Mouse (Mus musculus) spleen, adult 10 weeks (tissue): ENCODE results near the gene Slc6a5. TPM values are rescaled to one million over a fixed set of nuclear protein-coding genes. Genes with fewer than 3 reads are reported as not detected.

ENCODE experiments used
- polyA plus RNA-seq: library from polyadenylated mRNA; stranded (reverse); fragments of 350-450 nt; fragmentation: Illumina TruSeq; extraction: RNeasy Lipid Tissue Mini Kit (QIAGEN cat#74804); gene quantifications from one replicate; pipeline ENCODE4 v1.2.3, GENCODE M21; 2015; ENCODE audit warnings: low replicate concordance; ENCODE audit not compliant: insufficient read depth

The Slc6a5 gene
- not detected for polyA plus RNA-seq

GRCm38 (mm10) chr7:49909850-49910249, at the start of gene Slc6a5:
Gene Slc6a5, plus strand, starts transcription at chr7:49910146.

GRCm38 (mm10) chr7:49974841-49975440, 65.0 kb downstream of the Slc6a5 start, which contains the start of gene Nell1:
Gene Nell1, plus strand, starts transcription at chr7:49974864.

Other genes with a start within 250 kb of the Slc6a5 start
- gene Htatip2, start 151.0 kb upstream of the Slc6a5 start, polyA plus RNA-seq: 23.0 TPM
- gene Prmt3, start 131.8 kb upstream of the Slc6a5 start, polyA plus RNA-seq: 38.1 TPM
- not detected for gene Nell1, start 64.7 kb downstream of the Slc6a5 start, polyA plus RNA-seq